Mouse (Mus musculus) lung, adult 18-20 months (tissue): ENCODE data around the gene 4430402I18Rik.
"Not testable (repeated sequence)": the region's sequence is repeated elsewhere in the genome, so short reads cannot be mapped to it uniquely, and the experiment has no call there.

Experiments used
- DNase-seq, 2 experiments: peaks; one replicate each; pipeline ENCODE4 v3.0.0; 2022; ENCODE audit warnings: mixed read lengths in 2 of 2

The 4430402I18Rik gene

DNA sequence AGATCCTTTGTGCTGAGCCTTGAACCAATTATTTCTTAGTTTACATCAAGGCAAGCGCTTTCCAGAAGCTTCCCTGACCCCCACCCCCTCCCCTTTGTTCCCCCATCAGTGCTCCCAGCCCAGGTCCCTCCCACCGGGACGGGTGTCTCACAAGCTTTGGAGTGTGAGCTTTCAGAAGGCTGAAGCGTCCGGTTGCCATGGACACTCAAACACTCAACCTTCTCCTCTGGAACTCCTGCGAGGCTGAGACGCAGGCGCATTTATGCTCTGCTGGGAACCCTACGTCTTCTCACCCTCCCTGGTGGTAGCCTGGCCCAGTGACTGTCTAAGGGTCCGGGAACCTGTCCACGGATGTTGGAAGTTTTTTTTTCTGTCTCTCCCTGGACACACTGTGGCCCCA lies at the start of gene 4430402I18Rik:
4430402I18Rik (minus strand) TSS at position 149 of the 400 bp plus-strand sequence.
- peak; percentile 62 to 79 for DNase-seq

GRCm38 (mm10) chr19:29016786-29017185 lies 49.2 kb upstream of the 4430402I18Rik start:
- no peak for DNase-seq

GRCm38 (mm10) chr19:29016204-29016765 lies 48.7 kb upstream of the 4430402I18Rik start:
- no peak for DNase-seq

DNA sequence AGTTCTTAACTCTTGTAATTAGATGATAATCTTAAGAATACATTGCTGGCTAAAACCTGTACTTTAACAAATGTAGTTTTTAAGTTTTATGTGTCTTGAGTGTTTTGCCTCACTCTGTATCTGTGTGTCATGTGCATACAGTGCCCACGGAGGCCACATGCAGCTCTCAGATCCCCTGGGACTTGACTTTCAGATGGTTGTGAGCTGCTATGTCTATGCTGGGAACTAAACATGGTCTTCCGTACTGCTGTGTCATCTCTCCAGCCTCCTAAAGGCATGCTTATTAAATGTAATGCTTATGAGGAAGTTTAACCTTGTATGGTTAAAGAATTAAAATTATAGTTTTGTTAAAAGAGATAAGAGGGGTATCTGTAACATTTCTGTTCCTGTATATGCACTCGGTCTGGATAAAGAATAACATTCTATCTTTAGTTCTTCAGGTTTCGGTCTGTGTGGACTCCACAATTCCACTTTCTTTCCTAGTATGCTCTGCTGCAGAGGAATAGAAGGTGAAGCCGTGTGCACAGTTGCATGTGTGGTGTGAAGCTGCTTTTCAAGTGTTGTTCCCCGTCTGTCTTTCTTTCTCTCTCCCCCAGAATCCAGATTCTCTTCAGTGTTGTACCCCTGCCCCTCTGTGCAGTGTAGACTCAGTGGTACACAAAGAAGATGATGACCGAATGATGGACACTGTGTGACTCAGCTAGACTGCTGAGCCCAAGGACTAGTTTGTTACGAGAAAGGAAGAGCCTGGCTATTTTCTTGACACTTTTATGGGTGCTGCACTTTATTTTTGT lies 48.0 kb upstream of the 4430402I18Rik start:
- DNase-seq = no peak

GRCm38 (mm10) chr19:29014466-29015055 lies 47.0 kb upstream of the 4430402I18Rik start:
- DNase-seq = no peak

GRCm38 (mm10) chr19:29011355-29011990 lies 43.9 kb upstream of the 4430402I18Rik start:
- peak in 1 of 2 experiments; percentile 16 for DNase-seq

- no peak for DNase-seq
Measured at GRCm38 (mm10) chr19:29009046-29009445, 41.4 kb upstream of the 4430402I18Rik start.

DNA sequence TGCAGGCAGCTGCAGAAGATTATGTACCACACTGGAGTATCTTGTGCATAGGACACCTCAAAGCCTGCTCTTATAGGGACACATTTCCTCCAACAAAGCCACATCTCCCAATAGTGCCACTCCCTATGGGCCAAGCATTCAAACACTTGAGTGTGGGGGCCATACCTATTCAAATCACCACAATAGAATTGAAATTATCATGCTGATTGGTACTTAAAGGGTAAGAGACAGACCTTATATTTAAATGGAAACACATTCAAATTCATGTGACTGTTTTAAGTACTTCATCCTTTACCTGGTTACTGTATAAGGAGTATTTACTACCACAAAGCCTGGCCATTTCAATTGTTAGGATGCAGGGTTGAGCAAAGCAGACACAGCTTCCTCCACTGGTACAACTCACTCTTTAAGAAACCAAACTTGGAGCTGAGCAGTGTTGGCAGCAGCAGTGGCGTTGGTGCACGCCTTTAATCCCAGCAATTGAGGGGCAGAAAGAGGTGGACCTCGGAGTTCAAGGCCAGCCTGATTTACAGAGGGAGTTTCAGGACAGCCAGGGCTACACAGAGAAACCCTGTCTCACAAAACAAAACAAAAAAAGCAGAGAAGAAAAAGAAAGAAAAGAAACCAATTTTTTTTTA lies 40.6 kb upstream of the 4430402I18Rik start:
- no peak for DNase-seq

DNA sequence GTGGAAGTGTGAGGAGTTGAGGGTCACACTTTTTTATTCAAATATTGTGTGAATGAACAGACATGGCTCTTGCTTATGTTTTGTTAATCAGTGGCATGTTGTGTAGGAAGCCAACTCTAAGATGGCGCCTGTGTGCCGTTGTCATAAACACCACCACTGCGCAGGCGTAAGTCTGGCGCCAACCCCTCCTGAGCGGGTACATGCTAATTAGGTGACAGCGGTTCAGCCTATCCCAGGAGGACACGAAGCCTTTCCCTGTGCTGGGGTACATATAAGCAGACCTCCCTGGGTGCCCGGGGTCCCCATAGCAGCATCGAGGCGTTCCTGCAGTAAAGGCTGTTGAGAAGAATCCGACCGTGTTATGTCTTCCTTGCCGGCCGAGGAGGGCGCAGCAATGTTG lies 32.7 kb upstream of the 4430402I18Rik start:
- not testable (repeated sequence) for DNase-seq

DNA sequence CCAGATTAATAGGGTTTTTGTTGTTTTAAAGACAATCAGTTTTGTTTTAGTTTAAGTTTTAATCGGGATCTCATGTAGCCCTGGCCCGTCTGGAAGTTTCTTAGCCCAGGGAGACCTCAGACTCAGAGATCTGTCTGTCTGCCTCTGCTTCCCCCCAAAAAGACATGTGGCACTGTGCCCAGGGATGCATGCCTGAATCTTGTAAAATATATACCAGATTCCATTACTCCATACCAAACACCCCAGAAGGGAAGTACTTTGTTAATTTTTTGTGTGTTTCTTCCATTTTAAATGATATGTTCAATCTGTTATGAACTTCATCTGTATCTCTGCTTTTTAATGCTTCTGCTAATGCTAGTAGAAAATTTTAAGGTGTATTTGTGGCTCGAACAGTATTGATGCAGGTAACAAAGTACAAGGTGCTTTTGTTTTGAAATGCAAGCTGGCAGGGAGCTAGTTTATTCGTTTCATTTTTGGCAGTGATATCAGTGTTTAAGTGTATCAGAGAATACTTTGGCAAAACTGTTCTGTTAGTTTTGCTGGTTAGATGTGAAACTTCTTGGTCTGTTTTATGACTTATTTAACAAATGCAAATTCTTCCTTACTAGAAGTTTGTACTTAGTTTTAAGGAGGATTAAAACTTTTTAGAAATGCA lies 30.5 kb upstream of the 4430402I18Rik start:
- DNase-seq = no peak

- no peak for DNase-seq
Measured at GRCm38 (mm10) chr19:28995366-28995765, 27.8 kb upstream of the 4430402I18Rik start.

DNA sequence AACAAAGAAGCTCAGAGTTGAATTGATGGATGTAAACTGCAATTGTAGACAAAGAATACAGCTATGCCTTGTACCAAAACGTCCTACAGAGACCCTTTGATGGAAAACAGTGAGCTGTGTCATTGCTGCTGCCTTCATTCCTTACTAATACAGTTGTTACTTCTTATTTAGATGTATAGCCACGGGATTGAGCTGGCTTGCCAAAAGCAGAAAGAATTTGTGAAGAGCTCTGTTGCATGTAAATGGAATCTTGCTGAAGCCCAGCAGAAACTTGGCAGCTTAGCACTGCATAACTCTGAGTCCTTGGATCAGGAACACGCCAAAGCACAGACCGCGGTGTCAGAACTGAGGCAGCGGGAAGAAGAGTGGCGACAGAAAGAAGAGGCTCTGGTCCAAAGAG lies 27.3 kb upstream of the 4430402I18Rik start:
- no peak for DNase-seq

DNA sequence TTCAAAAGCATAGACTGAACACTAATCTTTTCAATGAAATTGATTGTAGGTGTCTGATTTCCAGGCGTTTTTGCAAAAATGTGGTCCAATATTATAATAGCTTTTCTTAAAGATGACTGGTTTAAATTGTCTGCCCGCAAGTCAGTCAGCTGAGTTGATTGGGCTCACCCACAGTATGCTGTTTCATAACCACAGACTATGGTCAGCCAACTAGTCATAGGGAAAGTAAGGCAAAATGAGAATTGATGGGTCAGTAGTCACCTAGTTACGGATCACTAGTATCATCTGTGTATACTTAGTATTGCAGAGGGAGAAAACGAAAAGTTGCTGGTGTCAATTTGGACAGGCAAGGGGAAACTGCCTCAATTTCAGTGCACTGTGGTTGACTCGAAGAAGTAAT lies 23.8 kb upstream of the 4430402I18Rik start:
- DNase-seq = no peak

DNA sequence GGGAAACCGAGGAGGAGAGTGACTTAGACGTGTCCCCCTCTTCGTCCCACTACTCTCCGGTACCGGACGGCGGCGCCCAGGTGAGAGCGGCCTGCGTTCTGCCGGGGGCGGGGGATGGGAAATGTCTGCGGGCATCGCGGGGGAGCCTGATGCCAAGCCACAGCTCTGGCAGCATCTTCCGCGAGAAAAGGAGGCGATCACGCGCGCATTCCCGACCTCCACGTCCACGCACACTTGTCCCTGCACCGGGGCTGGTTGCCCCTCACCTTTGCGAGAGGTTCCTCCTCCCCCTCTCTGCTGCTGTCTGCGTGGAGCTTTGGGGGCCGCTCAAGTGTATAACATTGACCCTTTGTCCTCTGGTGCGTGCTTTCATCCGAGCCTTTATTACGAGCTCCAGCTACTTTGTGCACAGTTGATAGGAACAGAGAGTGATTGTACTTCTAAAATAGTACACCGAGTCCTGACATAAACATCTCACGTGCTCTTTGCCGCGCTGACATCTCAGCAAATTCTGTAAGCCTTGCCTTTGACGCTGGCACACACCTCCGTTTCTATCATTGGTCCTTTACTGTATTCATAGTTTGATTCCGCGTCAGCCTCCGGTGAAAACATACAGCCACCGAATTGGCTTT lies 23.1 kb upstream of the 4430402I18Rik start:
- peak in 1 of 2 experiments; percentile 32 for DNase-seq

DNA sequence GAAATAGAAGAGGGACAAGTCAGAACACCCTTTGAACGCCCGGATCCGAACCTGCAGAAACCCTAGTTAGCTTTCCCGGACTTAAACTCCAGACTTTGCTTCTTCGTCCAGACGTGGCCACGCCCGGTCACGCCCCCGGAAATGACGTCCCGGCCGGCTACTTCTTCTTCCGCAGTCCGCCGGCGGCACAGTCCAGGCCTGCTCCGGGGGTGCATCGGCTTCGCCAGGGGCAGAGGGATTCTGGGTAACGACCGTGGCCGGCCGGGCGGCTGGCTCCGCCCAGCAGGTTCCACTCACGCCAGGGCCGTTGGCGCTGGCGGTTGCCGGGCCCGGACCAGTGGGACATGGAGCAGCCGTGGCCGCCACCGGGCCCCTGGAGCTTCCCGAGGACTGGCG lies 22.6 kb upstream of the 4430402I18Rik start, which contains the start of gene Cdc37l1:
Cdc37l1 (plus strand) TSS at position 159 of the 396 bp plus-strand sequence.
- DNase-seq = peak; percentile 99

DNA sequence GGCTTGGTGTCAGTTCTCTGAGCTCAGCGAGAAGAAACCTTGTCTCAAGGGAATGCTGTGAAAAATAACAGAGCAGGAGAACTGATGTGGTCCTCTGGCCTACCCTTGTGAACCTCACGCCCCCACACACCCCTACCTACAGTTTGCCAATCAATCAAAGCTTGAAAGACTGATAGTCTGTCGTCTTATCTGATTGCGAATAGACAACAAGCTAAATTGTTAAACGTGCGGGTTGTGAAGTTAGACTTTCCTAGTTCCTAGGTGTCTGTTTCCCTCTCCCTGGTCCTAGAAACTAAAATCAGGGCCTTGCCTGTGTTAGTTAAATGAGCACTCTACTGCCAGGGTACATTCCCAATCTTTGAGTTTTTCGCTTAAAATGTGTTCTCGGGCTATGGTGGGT lies 21.9 kb upstream of the 4430402I18Rik start:
- DNase-seq = no peak

GRCm38 (mm10) chr19:28982617-28983016 lies 15.0 kb upstream of the 4430402I18Rik start:
- no peak for DNase-seq

DNA sequence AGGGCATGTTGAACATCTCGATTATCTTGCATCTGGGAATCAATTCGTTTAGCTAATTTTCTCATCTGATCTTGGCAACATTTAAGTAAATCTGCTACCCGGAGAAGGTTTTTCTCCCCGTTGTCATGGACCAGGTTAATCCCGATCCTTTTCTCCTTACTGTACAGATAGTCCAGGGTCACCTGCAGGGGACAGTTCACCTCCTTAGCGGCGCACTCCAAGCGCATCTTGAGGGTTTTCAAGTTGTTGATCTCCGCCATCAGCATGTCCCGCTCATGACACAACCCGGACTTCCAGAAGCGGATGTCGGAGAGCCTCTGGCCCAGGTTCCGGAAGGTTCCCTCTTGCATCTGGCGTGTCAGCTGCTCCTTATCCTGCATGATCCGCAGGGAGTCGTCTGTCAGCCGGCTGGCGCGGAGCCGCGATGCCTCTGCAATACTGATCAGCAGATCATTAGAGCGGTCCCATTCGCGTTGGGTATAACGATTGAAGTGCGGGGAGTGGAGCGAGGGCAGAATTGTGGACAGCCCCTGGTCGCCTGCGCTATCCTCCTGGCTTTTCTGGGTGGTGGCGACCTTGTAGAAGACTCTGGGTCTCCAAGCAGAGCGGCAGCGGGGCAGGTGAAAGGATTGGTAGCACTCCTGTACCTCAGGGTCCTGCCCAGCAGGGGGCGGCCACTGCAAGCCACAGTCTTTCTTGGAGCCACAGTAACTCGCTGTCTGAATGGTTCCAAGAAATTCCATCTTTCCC lies 7.4 kb upstream of the 4430402I18Rik start:
- peak; percentile 81 to 86 for DNase-seq

GRCm38 (mm10) chr19:28970251-28970650 lies 2.7 kb upstream of the 4430402I18Rik start:
- DNase-seq = no peak

- no peak for DNase-seq
Measured at GRCm38 (mm10) chr19:28969231-28969630, 1.6 kb upstream of the 4430402I18Rik start.

DNA sequence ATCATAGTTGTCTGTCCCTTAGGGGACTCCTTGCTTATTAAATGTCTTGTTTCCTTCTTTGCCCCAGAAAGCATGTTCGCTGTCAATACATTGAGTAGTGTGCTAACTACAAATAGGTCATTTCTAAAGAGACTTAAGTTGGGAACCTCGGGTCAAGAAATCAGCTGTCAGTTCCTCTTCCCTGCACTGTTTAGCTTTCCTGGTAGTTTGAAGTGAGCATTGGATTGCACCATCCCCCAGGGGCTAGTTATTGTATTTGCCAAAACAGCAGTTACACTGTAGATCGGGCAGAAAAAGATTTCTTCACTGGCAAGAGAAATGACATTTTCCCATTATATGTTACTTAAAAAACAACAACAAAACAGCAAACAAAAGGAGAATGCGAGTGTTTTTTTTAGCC lies 578 bp upstream of the 4430402I18Rik start:
- DNase-seq = no peak
